Mouse (Mus musculus) frontal cortex, adult 2 months (tissue): ENCODE results near the gene Pdcd10. TPM values are rescaled to one million over a fixed set of nuclear protein-coding genes. Genes with fewer than 3 reads are reported as not detected.

Experiments
- DNase-seq, 2 experiments: peaks; one replicate each; pipeline ENCODE4 v3.0.0; 2022; ENCODE audit warnings: low spot score in 1 of 2; ENCODE audit errors: extremely low spot score in 1 of 2
- polyA plus RNA-seq: library from polyadenylated mRNA; depleted of rRNA; stranded (reverse); fragments of >200 nt; gene quantifications from 2 replicates; pipeline ENCODE4 v1.2.3, GENCODE M21; 2012; rRNA removed

Pdcd10 gene
- polyA plus RNA-seq, 1 experiment: 44.5 TPM

DNA sequence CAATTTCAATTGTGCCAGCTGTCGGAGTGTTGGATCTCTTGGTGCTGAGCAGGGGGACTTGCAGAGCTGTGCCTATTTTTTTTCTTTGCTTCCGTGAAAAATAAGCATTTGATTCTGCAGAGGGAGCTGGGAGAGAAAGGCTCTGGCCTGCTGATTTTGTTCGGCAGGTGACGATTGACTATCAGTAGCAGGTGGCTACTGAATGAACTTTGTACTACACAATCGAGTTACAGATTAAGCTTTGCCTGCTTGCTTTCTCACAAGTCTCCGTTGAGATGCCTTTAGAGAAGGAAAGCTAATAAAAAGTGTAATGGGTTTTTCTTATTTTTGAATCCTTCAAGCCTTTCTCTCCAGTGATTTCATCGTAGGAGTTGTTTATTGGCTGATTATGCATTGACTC is 81.5 kb downstream of the Pdcd10 start:
- peak in 1 of 2 experiments; percentile 5 for DNase-seq

DNA sequence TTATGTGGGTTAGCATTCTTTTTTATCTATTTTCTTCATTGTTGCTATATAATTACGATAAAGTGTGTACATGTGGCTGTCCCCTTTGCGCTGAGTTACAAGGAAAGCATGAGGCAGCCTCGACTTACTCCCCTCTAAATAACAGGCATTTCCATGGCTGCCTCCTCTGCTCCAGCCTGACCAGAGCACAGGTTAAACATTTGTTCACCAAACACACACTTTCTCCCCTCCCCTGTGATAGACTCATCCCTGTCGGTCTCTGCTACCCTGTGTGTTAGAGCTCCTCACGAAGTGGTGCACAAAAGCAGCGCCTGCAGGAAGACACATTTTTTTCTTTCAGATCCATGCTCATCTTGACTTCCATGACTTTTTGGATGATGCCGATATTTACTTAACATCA is 82.0 kb downstream of the Pdcd10 start:
- DNase-seq: no peak

DNA sequence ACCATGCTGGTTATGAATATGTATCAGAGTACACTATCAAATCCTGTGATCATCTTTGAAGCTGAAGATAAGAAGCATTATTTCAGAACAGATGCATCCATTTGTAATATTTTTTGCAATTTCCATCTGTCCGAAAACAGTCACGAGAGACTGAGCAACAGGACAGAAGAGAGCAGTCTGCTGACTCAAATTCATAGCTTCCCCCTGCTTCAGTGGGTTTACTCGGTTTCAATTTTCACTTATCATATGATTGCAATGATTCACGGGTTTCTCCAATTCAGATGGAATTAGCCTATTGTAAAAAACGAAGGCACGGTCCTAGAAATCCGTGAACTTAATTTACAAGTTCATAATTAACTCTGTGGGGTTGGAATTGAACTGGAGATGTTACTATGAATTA is 88.5 kb downstream of the Pdcd10 start:
- DNase-seq: no peak

Other genes with a start within 250 kb of the Pdcd10 start
- gene Wdr49, start 74.7 kb downstream of the Pdcd10 start, polyA plus RNA-seq: 0.04 and 0.11 TPM in 2 replicates
- 136 and 168 TPM in 2 replicates for gene Serpini1, start 691 bp upstream of the Pdcd10 start, polyA plus RNA-seq
- gene Gm29133, start 191.3 kb upstream of the Pdcd10 start, polyA plus RNA-seq: not detected in 2 replicates